Mouse (Mus musculus): ENCODE measurements around the gene Clstn1. TPM values are rescaled to one million over a fixed set of nuclear protein-coding genes. Genes with fewer than 3 reads are reported as not detected.

Clstn1 gene
- total and polyA plus RNA-seq, 3 experiments, result 6.1 to 26.6 TPM; not detected in 1

- Histone ChIP-seq H3K27me3 (ENCODE audit: control insufficient read depth in 1 of 2, insufficient read depth in 2 of 2, low read length in 2 of 2) (no peaks in the 10 kb centered on the region), H3K27ac (ENCODE audit: control insufficient read depth, low read depth, low read length) (peak overlapping the region; percentile 96), H3K9ac (ENCODE audit: control insufficient read depth, low read depth, low read length, poor library complexity, severe bottlenecking) (peak overlapping the region; percentile 44), H3K36me3 (ENCODE audit: control insufficient read depth in 1 of 2, insufficient read depth in 2 of 2, low read length in 2 of 2) (peaks cover 0 to 51% of the 10 kb centered on the region in 2 experiments), H3K4me1 (ENCODE audit: control insufficient read depth in 1 of 2, insufficient read depth in 2 of 2, low read length in 2 of 2) (peaks cover 33 to 48% of the 10 kb centered on the region in 2 experiments), H3K4me3 (ENCODE audit: control insufficient read depth in 1 of 2, insufficient read depth in 1 of 2, low read depth in 2 of 2, low read length in 2 of 2) (0 out of 4 replicates have a peak overlapping the region, but pooled peaks of 1 of the 2 experiments have one; percentile 3), H3K9me3 (replicated peaks; ENCODE audit: insufficient read depth, low read length) (no peaks in the 10 kb centered on the region), H3K79me2 (ENCODE audit: control insufficient read depth, insufficient read depth, low read length, poor library complexity) (no peaks in the 10 kb centered on the region)
- peak; percentile 89 for DNase-seq (ENCODE audit: low read depth, low spot score)
- TF ChIP-seq SMC3 (IDR thresholded peaks at IDR 0.05; ENCODE audit: low read depth, low read length) (no peak), E2F4 (IDR thresholded peaks at IDR 0.05; ENCODE audit: borderline replicate concordance, low read depth, low read length) (no peak), MAX (IDR thresholded peaks at IDR 0.05; ENCODE audit: low read length) (peak; percentile 90), POLR2A (IDR thresholded peaks at IDR 0.05; ENCODE audit: control insufficient read depth in 1 of 2, insufficient read depth in 1 of 2, low read depth in 1 of 2, low read length in 2 of 2, poor library complexity in 1 of 2) (0 out of 4 replicates have a peak, but pooled peaks of 1 of the 2 experiments have one; percentile 48), CHD1 (IDR thresholded peaks at IDR 0.05; ENCODE audit: low read depth, low read length) (no peak), HCFC1 (IDR thresholded peaks at IDR 0.05; ENCODE audit: low read depth, low read length) (0 out of 2 replicates have a peak, but pooled peaks have one; percentile 26), USF2 (IDR thresholded peaks at IDR 0.05; ENCODE audit: borderline replicate concordance in 1 of 2, insufficient read depth in 1 of 2, low read depth in 1 of 2, low read length in 2 of 2) (no peak), UBTF (IDR thresholded peaks at IDR 0.05; ENCODE audit: borderline replicate concordance, insufficient read depth, low read depth, low read length) (0 out of 2 replicates have a peak, but pooled peaks have one; percentile 49), ZKSCAN1 (IDR thresholded peaks at IDR 0.05; ENCODE audit: low read depth, low read length) (no peak), ELF1 (IDR thresholded peaks at IDR 0.05; ENCODE audit: low read depth, low read length) (no peak), MAFK (IDR thresholded peaks at IDR 0.05; ENCODE audit: borderline replicate concordance, low read depth, low read length) (0 out of 2 replicates have a peak, but pooled peaks have one; percentile 28), KAT2A (conservative IDR thresholded peaks at IDR 0.05; ENCODE audit: low read depth, low read length) (no peak), MAZ (IDR thresholded peaks at IDR 0.05; ENCODE audit: low read depth, low read length) (0 out of 2 replicates have a peak, but pooled peaks have one; percentile 41), CTCF (IDR thresholded peaks at IDR 0.05 in 2 of 3, conservative IDR thresholded peaks at IDR 0.05 in 1 of 3; ENCODE audit: control insufficient read depth in 1 of 3, insufficient read depth in 1 of 3, low read depth in 2 of 3, low read length in 3 of 3, poor library complexity in 1 of 3, severe bottlenecking in 1 of 3) (no peak), MYC (IDR thresholded peaks at IDR 0.05; ENCODE audit: low read depth, low read length) (peak; percentile 98), MXI1 (IDR thresholded peaks at IDR 0.05; ENCODE audit: low read depth, low read length) (peak; percentile 90), EP300 (IDR thresholded peaks at IDR 0.05; ENCODE audit: low read depth in 1 of 2, low read length in 2 of 2) (peak; percentile 95 to 96), BHLHE40 (IDR thresholded peaks at IDR 0.05; ENCODE audit: borderline replicate concordance, low read depth, low read length) (peak; percentile 24; the same call in 1 of the 2 replicates), MEF2A (IDR thresholded peaks at IDR 0.05; ENCODE audit: extremely low read depth, insufficient replicate concordance, low read depth, low read length, poor library complexity, severe bottlenecking) (no peak), NRF1 (IDR thresholded peaks at IDR 0.05; ENCODE audit: insufficient read depth, low read depth, low read length, poor library complexity, severe bottlenecking) (no peak), ZMIZ1 (IDR thresholded peaks at IDR 0.05; ENCODE audit: low read depth, low read length) (no peak), CHD2 (IDR thresholded peaks at IDR 0.05; ENCODE audit: low read length) (no peak), MYB (IDR thresholded peaks at IDR 0.05; ENCODE audit: low read depth, low read length) (peak; percentile 69; the same call in 1 of the 2 replicates), TAL1 (IDR thresholded peaks at IDR 0.05; ENCODE audit: low read length) (peak; percentile 89), ZNF384 (IDR thresholded peaks at IDR 0.05; ENCODE audit: low read depth, low read length) (peak; percentile 69), GATA1 (IDR thresholded peaks at IDR 0.05; ENCODE audit: low read depth, low read length) (peak; percentile 96), TCF12 (IDR thresholded peaks at IDR 0.05; ENCODE audit: low read depth, low read length) (peak; percentile 89), JUND (IDR thresholded peaks at IDR 0.05; ENCODE audit: low read depth, low read length) (peak; percentile 75; the same call in 1 of the 2 replicates), TBP (IDR thresholded peaks at IDR 0.05; ENCODE audit: low read depth, low read length) (peak; percentile 92), ETS1 (IDR thresholded peaks at IDR 0.05; ENCODE audit: low read depth, low read length) (peak; percentile 87), SIN3A (IDR thresholded peaks at IDR 0.05; ENCODE audit: low read length) (peak; percentile 89), ZC3H11A (IDR thresholded peaks at IDR 0.05; ENCODE audit: low read depth, low read length) (no peak), RCOR1 (IDR thresholded peaks at IDR 0.05; ENCODE audit: low read depth, low read length) (peak; percentile 94), RAD21 (IDR thresholded peaks at IDR 0.05; ENCODE audit: low read depth, low read length) (no peak), NELFE (IDR thresholded peaks at IDR 0.05; ENCODE audit: low read depth, low read length) (no peak), POLR2AphosphoS2 (IDR thresholded peaks at IDR 0.05; ENCODE audit: low read length) (no peak)
These were observed 75.8 kb downstream of the Clstn1 start for GRCm38 (mm10) chr4:149661967-149662589.
